Mouse (Mus musculus): ENCODE measurements around the gene Dync1li1. TPM values are rescaled to one million over a fixed set of nuclear protein-coding genes. Genes with fewer than 3 reads are reported as not detected.
A peak's percentile ranks its signal among the peaks of the same experiment; 100 is the strongest.
"Not testable (repeated sequence)": the region's sequence is repeated elsewhere in the genome, so short reads cannot be mapped to it uniquely, and the experiment has no call there.

The Dync1li1 gene
- total RNA-seq, 2 experiments from 2014 or later = 110 to 118 TPM

DNA sequence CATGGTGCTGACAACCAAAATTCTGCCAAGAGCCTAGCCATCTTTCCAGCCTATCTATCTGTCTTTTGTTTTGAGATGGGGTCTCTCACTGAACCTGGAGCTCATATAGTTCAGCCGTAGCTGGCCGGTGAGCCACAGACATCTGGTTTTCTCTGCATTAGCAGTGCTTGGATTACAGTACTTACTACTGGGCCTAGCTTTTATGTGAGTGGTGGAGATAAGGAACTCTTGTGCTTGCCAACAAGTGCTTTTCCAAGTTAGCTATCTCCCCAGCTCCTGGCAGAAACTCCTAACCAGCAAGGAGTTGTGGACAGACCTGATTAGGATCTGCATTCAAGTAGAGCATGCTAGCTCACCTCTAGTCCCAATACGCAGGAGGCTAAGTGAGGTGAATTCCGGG is 19.2 kb downstream of the Dync1li1 start:
- intact Hi-C loops (cut with DNase I) = no loop called here
- DNase-seq (ENCODE audit: extremely low spot score in 1 of 2, low spot score in 2 of 2) = no peak

GRCm38 (mm10) chr9:114710345-114710744 is 21.8 kb downstream of the Dync1li1 start:
- intact Hi-C loops (cut with DNase I) = no loop called here
- peak in 1 of 2 experiments; percentile 51 for DNase-seq (ENCODE audit: extremely low spot score in 1 of 2, low spot score in 2 of 2)

DNA sequence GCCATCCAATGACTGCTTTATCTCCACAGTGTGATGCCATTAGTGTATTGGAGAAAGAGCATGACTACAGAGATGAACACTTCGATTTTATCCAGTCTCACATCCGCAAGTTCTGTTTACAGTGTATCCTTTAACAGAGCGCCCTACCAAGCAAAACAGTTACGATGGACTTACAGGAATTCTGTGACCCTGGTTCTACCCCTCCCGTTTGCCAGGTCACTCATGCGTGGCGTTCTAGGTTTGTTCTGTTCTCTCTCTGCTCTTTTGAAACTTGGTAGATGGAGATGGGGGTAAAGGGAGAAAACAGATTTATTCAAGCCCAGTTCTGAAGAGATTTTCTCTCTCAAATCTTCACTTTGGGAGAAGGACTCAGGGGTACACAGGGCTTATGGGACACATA is 24.9 kb downstream of the Dync1li1 start:
- DNase-seq (ENCODE audit: extremely low spot score in 1 of 2, low spot score in 2 of 2) = no peak
- intact Hi-C loops (cut with DNase I) = no loop called here

DNA sequence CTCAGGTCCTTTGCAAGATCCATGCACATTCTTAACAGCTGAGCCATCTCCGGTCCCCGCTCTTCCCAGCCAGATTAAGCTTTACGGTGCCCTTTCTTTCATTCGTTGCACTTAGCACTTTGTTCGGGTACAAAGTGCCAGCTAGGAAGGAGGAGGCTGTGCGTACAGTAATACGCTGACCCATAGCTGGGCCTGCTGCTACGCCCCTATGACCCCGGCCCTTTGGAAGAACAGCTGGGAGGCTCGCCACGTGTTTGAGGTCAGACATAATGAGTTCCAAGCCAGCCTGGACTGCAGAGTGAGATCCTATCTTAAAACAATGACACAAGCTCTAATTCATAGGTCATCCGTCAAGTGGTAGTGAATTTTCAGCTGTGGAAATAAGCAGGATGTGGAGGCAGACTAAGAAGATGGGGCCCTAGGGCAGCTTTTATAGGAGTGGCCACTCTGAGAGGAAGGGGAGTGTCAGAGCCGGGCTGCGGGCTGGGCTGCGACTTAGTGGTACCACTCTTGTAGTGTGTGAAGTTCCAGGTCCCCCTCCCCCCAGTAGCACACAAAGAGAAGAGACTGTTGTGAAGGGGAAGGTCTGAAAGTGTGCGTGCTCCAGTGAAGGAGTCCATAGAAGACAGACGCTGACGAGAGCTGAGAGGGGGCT is 28.2 kb downstream of the Dync1li1 start:
- intact Hi-C loops (cut with DNase I) = no loop called here
- DNase-seq (ENCODE audit: extremely low spot score in 1 of 2, low spot score in 2 of 2) = no peak

DNA sequence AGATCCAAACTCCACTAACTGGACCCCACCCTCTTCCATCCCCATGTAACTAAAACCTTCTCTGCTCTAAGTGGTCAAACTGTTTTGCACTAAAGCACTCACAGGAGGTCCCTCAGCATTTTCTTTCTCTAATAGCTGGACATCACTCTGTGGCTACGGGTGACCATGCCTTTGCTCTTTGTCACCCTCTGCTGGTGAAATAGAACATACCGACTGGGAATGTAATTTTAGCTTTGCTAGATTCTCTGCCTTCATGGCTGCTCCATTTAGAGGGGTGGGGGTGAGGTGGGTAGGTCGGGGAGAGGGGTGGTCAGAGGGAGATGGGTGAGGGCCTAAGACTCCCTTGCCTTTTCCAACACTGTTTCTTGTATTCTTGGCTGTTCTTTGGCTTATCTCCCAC is 38.7 kb downstream of the Dync1li1 start:
- intact Hi-C loops (cut with DNase I) = loop anchor here (2.0 kb wide), 1 partner anchor 79 kb away; no protein-coding TSS in a partner anchor
- DNase-seq (ENCODE audit: extremely low spot score in 1 of 2, low spot score in 2 of 2) = no peak

- DNase-seq (ENCODE audit: extremely low spot score in 1 of 2, low spot score in 2 of 2); intact Hi-C loops (cut with DNase I): not testable (repeated sequence)
These were observed 39.8 kb downstream of the Dync1li1 start for GRCm38 (mm10) chr9:114728432-114728831.

DNA sequence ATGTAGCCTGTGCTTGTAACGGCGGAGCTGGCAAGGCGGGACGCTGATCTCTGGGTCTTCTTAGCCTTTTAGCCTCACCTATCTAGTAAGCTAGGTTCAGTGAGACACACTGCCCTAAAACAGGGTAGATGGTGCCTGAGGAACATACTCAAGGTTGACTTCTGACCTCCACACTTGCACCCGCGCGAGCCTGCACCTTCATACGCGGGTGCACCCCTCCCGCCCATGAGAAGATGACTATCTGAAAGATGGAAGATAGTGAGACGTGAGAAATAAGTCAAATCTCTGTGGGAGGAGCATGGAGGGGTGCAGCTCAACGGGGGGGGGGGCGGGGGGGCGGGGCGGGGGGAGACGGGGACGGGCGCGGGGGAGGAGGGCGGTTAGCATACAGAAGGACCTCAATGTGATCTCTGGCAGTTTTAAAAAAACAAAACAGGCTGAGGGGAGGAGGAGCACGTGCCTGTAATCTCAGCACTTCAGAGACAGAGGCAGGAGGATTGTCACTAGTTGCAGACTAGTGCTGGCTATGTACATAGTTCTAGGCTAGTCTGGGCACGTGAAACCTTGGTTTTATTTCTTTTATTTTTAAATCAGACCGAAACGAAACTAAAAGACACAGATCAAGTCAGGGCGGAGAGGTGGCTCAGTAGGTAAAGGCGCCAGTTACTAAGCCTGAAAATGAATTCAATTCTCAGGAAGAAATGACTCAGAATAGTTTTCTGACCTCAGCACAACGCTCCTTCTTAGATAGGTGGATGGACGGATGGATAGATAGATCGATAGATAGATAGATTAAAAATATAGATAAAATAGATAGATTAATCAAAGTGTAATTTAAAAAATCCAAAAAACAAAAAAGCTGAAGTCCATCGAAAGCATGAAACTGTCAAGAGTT is 41.6 kb downstream of the Dync1li1 start:
- intact Hi-C loops (cut with DNase I) = no loop called here
- no peak for DNase-seq (ENCODE audit: extremely low spot score in 1 of 2, low spot score in 2 of 2)

- peak; percentile 93 to 98 for DNase-seq (ENCODE audit: extremely low spot score in 1 of 2, low spot score in 2 of 2)
- intact Hi-C loops (cut with DNase I) = no loop called here
These were observed 42.6 kb downstream of the Dync1li1 start, which contains the start of gene Cmtm6 for GRCm38 (mm10) chr9:114731011-114731755. Gene Cmtm6, plus strand, starts transcription at chr9:114731116.

- DNase-seq (ENCODE audit: extremely low spot score in 1 of 2, low spot score in 2 of 2) = no peak
These were observed 43.5 kb downstream of the Dync1li1 start for GRCm38 (mm10) chr9:114731871-114732682.

GRCm38 (mm10) chr9:114733238-114733637 is 44.6 kb downstream of the Dync1li1 start:
- intact Hi-C loops (cut with DNase I) = no loop called here
- DNase-seq (ENCODE audit: extremely low spot score in 1 of 2, low spot score in 2 of 2) = no peak

More at GRCm38 (mm10) chr9:114731871-114732682, 43.5 kb downstream of the Dync1li1 start:
- intact Hi-C loops (cut with DNase I) = no loop called here

DNA sequence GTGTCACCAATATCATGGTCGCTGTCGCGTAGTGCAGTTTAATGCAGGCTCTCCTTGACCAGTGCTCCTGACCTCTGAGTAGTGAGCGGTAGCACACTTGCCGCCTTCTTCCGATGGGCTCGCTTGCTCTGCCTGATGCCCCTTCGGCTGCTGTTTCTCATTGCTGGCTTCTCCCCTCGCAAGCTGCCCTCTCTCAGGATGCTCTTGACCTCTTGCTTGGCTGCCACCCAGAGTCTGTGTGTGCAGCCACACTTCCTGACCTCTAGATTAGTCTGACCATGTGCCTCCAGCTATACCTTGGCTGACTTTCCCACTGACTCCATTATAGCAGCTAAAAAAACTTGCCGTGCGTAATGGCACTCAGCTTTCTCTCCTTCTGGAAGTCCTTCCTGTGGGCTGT is 47.9 kb downstream of the Dync1li1 start:
- intact Hi-C loops (cut with DNase I) = no loop called here
- DNase-seq (ENCODE audit: extremely low spot score in 1 of 2, low spot score in 2 of 2) = peak in 1 of 2 experiments; percentile 40

DNA sequence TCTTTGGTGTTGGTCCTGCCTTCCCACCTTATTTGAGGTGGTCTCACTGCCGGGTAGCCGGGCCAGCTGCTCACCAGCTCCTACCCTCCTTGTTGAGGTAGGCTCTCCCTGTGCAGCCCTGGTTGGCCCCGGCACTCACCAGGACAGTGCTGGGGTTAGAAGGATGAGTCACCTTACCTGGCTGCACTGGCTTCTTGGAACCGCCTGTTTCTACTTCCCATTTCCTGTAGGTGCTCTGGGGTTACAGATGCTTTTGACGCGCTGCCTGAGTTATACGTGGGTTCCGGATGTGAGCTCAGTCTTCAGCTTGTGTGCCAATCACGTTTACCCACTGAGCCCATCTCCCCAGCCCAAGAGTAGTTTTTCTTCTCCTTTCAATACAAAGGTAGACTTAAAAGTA is 51.7 kb downstream of the Dync1li1 start:
- intact Hi-C loops (cut with DNase I) = no loop called here
- DNase-seq (ENCODE audit: extremely low spot score in 1 of 2, low spot score in 2 of 2) = no peak

- DNase-seq (ENCODE audit: extremely low spot score in 1 of 2, low spot score in 2 of 2) = no peak
These were observed 54.1 kb downstream of the Dync1li1 start for GRCm38 (mm10) chr9:114742731-114743130.

GRCm38 (mm10) chr9:114745163-114745562 is 56.6 kb downstream of the Dync1li1 start:
- intact Hi-C loops (cut with DNase I) = no loop called here

More at GRCm38 (mm10) chr9:114742731-114743130, 54.1 kb downstream of the Dync1li1 start:
- intact Hi-C loops (cut with DNase I) = no loop called here

GRCm38 (mm10) chr9:114745654-114746053 is 57.1 kb downstream of the Dync1li1 start:
- intact Hi-C loops (cut with DNase I) = no loop called here
- DNase-seq (ENCODE audit: extremely low spot score in 1 of 2, low spot score in 2 of 2) = no peak

More at GRCm38 (mm10) chr9:114745163-114745562, 56.6 kb downstream of the Dync1li1 start:
- no peak for DNase-seq (ENCODE audit: extremely low spot score in 1 of 2, low spot score in 2 of 2)

- no peak for DNase-seq (ENCODE audit: extremely low spot score in 1 of 2, low spot score in 2 of 2)
- intact Hi-C loops (cut with DNase I) = no loop called here
These were observed 58.4 kb downstream of the Dync1li1 start for GRCm38 (mm10) chr9:114747012-114747411.

- intact Hi-C loops (cut with DNase I) = no loop called here
- no peak for DNase-seq (ENCODE audit: extremely low spot score in 1 of 2, low spot score in 2 of 2)
These were observed 58.9 kb downstream of the Dync1li1 start for GRCm38 (mm10) chr9:114747466-114747865.

GRCm38 (mm10) chr9:114751582-114751981 is 63.0 kb downstream of the Dync1li1 start:
- intact Hi-C loops (cut with DNase I) = no loop called here
- no peak for DNase-seq (ENCODE audit: extremely low spot score in 1 of 2, low spot score in 2 of 2)

All from left cerebral cortex, postnatal 10 days (tissue).